Mouse (Mus musculus) 416B (cell line): ENCODE measurements around the gene Ankrd55.
A peak's percentile ranks its signal among the peaks of the same experiment; 100 is the strongest.

Source experiments
- DNase-seq: peaks from one replicate; pipeline ENCODE4 v3.0.0; 2011; ENCODE audit warnings: low read depth

Gene Ankrd55

GRCm38 (mm10) chr13:112382457-112382856, 94.2 kb downstream of the Ankrd55 start:
- DNase-seq, result no peak

DNA sequence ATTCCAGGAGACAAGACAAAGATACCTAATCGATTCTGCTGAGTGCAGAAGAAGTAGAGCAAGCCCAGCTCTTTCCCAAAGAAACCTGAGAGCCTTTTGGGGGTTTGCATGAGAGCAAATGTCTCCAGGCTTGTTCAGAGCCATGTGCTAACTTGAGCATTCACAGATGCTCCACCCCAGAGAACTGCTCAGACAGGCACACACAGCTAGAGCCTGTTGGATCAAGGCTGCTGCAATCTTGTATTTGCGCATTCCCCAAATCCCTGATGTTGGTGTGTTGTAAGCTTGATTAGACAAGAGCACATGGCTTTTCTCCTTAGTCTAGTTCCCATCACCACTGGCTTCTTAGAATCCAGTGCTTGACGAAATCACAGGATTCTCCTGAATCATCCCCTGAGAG, 94.7 kb downstream of the Ankrd55 start:
- DNase-seq, result no peak

DNA sequence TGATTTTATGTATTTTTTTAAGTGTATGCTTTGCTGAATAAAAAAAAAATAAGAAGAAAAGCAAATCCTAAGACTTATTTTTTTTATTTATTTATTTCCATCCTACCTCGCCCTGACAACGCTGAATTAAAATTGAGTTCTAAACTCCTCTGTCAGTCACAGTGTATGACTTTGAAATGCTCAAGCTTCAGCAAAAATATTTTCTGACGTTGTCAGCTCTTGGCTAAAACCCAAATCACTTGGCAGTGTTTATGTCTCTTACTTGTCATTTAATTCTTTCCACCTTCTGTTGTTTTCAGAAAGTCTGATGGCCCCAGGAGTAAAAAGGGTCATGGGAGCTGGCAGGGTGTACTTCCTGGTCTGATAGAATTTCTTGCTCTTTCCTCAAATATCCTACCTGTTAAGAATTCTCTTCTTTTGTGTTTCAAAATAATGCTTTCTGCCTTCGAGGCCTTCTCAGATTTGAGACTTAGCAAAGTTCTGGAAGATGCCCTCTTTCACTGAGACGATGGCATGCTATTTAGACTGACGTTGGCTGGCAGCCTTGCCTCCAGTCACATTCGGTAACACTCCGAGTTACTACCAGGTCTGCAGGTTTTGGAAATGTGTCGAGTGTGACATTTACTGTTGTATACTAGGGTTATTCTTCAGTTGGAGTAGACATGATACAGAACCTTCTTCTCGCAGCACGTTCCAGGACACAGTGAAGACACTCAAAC, 95.8 kb downstream of the Ankrd55 start:
- DNase-seq, result no peak

- DNase-seq, result no peak
Observed at GRCm38 (mm10) chr13:112385040-112385439, 96.8 kb downstream of the Ankrd55 start.

GRCm38 (mm10) chr13:112386494-112387075, 98.3 kb downstream of the Ankrd55 start:
- no peak for DNase-seq

DNA sequence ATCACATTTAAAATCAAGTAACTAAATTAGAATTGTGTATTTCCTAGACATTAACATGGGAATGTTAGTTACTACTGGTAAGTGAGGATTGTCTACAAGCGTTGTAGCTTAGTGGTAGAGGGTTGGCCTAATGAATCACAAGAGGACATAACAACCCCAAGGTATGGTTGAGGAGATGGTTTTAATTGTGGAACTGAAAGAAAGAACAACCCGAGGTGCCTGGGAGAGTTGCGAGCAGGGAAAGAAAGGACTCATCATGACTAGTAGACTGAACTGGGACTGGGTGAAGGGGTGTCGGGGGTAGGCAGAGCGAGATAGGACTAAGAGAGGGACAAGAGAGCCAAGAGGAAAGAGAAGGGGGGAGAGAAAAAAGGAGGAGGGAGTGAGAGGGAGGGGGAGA, 99.0 kb downstream of the Ankrd55 start:
- no peak for DNase-seq

GRCm38 (mm10) chr13:112388176-112388575, 99.9 kb downstream of the Ankrd55 start:
- DNase-seq, result no peak

GRCm38 (mm10) chr13:112390206-112390605, 102.0 kb downstream of the Ankrd55 start:
- DNase-seq, result no peak

DNA sequence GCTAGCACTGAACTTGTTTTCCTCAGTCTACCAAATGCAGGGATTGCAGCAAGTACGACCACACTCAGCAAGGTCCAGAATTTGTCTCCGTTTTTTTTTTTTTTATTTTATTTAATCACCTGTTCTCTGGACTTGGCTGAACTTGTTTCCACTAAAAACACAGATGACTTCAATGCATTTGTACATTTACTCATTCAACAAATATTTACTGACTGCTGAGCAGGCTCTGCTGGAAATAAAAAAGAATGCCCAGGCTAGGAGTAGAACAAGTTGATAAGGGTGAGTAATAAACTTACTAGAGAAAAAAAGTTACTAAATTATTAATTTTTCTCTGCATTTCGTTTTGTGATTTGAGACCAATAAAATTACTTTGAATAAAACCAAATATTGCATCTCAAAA, 103.1 kb downstream of the Ankrd55 start:
- no peak for DNase-seq

DNA sequence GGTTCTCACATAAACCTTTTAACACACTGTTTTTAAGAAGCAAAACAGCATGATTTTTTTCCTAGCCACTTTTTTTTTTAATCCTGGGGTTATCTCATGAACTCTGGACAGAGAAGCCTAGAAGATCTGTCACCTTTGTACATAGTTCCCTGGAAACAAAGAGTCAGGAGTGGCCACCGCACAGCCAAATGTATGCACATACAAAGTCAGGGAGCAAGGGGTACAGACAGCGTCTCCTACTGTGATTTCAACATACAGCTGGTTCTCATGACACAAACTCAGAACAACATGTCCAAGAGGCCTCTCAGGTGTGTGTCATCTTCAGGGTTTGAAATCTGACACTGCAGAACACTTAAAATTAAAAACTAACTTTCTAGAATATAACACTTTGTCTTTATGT, 105.1 kb downstream of the Ankrd55 start:
- DNase-seq, result no peak

GRCm38 (mm10) chr13:112394271-112394670, 106.0 kb downstream of the Ankrd55 start:
- no peak for DNase-seq

- DNase-seq, result no peak
Observed at GRCm38 (mm10) chr13:112404723-112405122, 116.5 kb downstream of the Ankrd55 start.

DNA sequence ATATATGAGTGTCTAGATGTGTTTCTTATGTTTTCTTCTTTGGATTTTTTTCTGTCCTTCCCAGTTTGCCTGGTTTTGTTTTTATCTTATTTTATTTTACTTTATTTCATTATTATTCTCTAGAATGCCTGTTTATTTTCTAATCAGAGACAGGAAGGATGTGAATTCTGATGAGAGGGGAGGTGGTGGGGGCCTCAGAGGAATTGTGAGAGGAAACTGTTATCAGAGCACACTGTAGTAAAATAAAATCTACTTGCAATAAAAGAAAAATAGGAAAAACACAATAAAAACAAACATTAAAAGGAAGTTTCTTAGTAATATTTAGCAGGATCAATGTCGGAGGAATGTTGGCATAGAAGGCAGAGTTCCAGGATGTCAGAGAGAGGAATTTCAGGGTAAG, 116.9 kb downstream of the Ankrd55 start:
- no peak for DNase-seq

- DNase-seq, result no peak
Observed at GRCm38 (mm10) chr13:112406618-112407017, 118.4 kb downstream of the Ankrd55 start.

- DNase-seq, result no peak
Observed at GRCm38 (mm10) chr13:112407181-112407700, 119.0 kb downstream of the Ankrd55 start.

DNA sequence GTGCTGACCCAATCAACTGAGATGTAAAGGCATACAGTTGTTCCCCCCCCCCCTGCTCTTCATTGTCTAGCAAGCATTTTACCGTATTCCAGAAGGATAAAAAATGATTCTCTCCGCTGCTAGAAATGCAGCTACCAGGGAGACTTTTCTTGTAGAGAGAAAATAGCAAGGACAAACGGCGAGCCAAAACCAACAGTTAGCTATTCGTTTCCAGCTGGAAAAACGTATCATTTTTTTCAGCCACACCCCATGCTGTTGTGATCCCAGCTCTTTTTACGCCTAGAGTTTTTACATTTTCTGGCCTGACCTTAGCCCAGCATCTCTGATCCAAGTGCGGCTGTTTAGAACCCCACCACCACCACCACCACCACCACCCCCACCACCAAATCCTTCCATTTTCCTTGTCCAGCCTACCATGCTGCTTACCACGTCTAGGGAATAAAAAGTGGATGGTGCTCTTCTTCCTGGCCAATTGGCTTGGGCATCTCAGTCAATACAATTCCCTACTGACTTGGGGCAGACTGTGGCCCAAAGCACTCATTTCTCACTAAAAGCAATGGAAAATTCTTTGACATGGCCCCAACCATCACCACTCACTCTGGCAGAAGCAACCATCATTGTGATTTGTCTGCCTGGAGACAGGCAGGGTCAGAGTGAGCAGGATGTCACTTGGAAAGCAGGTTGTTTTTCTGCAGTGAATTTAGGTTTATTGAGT, 119.7 kb downstream of the Ankrd55 start:
- DNase-seq, result no peak

DNA sequence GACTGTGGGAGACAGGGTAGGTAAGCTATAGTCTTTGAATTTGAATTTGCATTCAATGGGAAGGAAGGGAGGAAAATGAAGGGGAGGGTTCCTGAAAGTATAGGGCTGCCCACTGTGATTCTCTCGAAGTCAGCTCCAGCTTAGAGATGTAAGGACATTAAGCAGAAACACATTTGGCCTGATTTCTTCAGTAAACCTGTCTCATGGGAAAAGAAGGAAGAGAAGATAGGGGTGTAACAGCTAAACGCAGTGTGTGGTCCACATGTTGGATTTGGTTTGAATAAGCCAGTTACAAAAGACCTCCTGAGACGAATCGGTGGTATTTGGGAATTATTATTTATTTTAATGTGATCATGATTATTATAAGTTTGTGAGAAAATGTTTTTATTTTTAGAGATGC, 120.5 kb downstream of the Ankrd55 start:
- no peak for DNase-seq

DNA sequence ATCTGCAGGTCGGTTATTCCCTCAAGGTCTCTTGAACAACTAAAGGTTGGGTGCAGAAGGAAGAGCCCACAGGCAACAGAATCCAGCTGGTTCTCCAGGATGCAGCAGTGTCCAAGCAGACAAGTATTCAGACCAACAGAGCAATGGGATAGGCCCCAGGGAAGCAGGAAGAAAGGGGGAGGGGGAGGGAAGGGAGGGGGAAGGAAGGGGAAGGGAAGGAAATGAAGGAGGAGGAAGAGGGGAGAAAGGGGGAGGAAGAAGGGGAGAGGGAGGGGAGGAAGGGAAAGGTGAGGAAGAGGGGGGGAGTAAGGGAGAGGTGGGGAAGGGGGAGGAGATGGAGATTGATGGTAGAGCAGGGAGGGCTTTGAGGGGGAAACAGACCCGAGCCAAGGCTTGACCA, 121.1 kb downstream of the Ankrd55 start:
- DNase-seq, result no peak

DNA sequence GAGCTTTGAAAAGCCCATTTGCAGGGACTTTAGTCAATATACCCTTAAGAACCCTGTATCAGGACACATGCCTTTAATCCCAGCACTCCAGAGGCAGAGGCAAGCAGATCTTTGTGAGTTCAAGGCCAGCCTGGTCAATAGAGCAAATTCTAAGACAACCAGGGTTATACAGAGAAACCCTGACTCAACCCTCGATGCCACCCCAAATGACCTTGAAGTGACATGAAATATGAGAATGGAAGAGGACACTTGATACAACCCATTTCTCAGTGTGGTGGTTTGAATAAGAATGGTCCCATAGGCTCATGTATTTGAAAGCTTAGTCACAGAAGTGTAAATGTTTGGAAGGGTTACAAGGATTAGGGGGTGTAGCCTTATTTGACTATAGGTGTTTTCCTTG, 121.6 kb downstream of the Ankrd55 start:
- DNase-seq, result peak; percentile 8

DNA sequence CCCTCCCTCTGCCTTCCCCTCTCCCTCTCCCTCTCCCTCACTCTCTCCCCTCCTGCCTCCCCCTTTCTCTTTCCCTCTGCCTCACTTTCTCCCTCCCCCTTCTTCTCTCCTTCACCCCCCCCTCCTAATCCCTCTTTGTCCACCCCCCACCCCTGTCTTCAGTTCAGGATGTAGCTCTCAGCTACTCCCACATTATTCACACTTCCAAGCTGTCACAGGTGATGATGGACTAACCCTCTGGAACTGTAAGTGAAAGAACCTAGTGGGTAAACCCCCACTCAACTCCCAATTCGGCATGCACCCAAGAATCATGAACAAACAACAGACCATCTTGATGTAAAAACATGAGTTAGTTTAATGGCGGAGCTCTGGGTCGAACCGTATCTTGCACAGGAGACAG, 122.2 kb downstream of the Ankrd55 start:
- DNase-seq, result no peak

DNA sequence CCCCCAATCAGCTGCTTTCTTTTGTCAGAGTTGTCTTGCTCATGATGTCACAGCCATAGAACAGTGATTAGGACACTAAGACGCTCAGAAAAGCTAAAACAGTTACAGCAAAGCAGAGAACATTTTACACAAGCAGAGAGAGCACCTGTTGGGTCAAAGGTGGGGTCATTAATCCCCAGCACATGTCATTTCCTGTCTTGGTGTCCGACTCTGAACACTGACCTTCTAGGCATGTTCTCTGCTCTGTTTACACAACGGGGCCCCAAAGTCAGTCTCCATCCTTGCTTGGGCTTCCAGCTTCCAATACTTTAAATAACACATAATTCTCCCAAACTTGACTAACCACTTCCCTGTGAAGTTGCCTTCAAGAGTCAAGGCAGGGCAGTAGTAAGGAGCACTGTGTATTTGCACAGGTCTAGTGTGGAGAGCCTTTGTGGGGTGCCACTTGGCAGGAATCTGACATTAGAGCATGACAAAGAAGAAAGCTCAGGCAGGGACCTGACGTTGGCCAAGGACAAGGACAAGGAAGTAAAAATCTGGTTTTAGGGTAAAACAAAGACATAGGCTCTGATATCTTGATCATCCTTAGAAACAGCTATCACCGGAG, 123.1 kb downstream of the Ankrd55 start:
- no peak for DNase-seq

- DNase-seq, result no peak
Observed at GRCm38 (mm10) chr13:112412251-112412650, 124.0 kb downstream of the Ankrd55 start.

DNA sequence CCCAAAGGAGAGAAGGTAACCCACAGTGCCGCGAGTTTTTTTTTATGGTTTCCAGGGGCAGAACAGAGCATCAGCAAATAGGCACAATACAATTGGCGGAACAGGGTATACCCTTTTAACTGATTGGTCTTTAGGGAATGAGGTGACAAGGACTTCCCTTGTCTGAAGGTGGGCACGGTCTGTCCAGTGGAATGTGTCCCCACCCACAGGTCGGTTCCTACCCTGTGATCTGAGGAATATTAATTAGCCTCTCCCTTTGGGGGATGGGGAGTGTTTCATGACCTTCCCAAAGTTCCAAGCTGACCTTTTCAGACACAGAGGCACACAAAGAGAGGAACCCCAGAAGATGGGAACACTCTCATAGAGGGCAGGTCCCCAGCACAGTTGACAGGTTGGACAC, 124.6 kb downstream of the Ankrd55 start:
- DNase-seq, result no peak
